Mouse (Mus musculus) liver, embryonic 15.5 days (tissue): Measurements from ENCODE around the gene Nes. TPM values are rescaled to one million over a fixed set of nuclear protein-coding genes. Genes with fewer than 3 reads are reported as not detected.

Experiments
- polyA plus RNA-seq: library from polyadenylated mRNA; unstranded; fragments of >200 nt; fragmentation: Nextera tagmentation; extraction: Ambion mirVana; gene quantifications from 2 replicates; pipeline ENCODE4 v1.2.1, GENCODE M21; 2015

The Nes gene
- polyA plus RNA-seq, 1 experiment from 2014 or later, result 2.3 TPM

Other genes starting within 250 kb of the Nes start
- 0.15 and 0.18 TPM in 2 replicates for gene Lrrc71, start 222.5 kb upstream of the Nes start, polyA plus RNA-seq
- gene Ntrk1, start 175.9 kb upstream of the Nes start, polyA plus RNA-seq, result 0.20 and 0.26 TPM in 2 replicates
- gene Insrr, start 174.1 kb upstream of the Nes start, polyA plus RNA-seq, result 0.01 TPM in 1 of 2 replicates, not detected in the other
- 5.7 and 6.5 TPM in 2 replicates for gene Pear1, start 146.8 kb upstream of the Nes start, polyA plus RNA-seq
- gene Sh2d2a, start 124.3 kb upstream of the Nes start, polyA plus RNA-seq, result 0.18 TPM in 2 replicates
- gene Prcc, start 85.5 kb upstream of the Nes start, polyA plus RNA-seq, result 6.5 TPM in 2 replicates
- 213 and 216 TPM in 2 replicates for gene Hdgf, start 64.8 kb upstream of the Nes start, polyA plus RNA-seq
- 30.7 and 33.5 TPM in 2 replicates for gene Mrpl24, start 51.6 kb upstream of the Nes start, polyA plus RNA-seq
- gene Isg20l2, start 40.8 kb upstream of the Nes start, polyA plus RNA-seq, result 21.0 and 22.9 TPM in 2 replicates
- gene Rrnad1, start 40.4 kb upstream of the Nes start, polyA plus RNA-seq, result 5.6 and 6.3 TPM in 2 replicates
- gene Crabp2, start 22.4 kb upstream of the Nes start, polyA plus RNA-seq, result 0.31 and 0.75 TPM in 2 replicates
- 0.10 TPM in 1 of 2 replicates, not detected in the other for gene Bcan, start 29.2 kb downstream of the Nes start, polyA plus RNA-seq
- not detected in 2 replicates for gene Hapln2, start 56.5 kb downstream of the Nes start, polyA plus RNA-seq
- gene Gpatch4, start 72.0 kb downstream of the Nes start, polyA plus RNA-seq, result 14.3 and 18.1 TPM in 2 replicates
- 75.0 and 81.5 TPM in 2 replicates for gene Naxe, start 87.4 kb downstream of the Nes start, polyA plus RNA-seq
- gene Ttc24, start 107.2 kb downstream of the Nes start, polyA plus RNA-seq, result not detected in 2 replicates
- 7.3 and 8.0 TPM in 2 replicates for gene Iqgap3, start 110.9 kb downstream of the Nes start, polyA plus RNA-seq
- 6.8 and 7.1 TPM in 2 replicates for gene Mef2d, start 171.3 kb downstream of the Nes start, polyA plus RNA-seq